8 mouse cellular contexts compared by ENCODE assay signal in genomic region chr1:135283287-135283825, GRCm38 (mm10). TPM values are rescaled to one million over a fixed set of nuclear protein-coding genes. Genes with fewer than 3 reads are reported as not detected.
DNase-seq lines count a peak whose midpoint lies in the region; ATAC-seq and TF ChIP-seq lines count a peak whose summit lies in the region.

No protein-coding gene starts in this region.

- no peak for DNase-seq in kidney, adult 2 months
- DNase-seq in kidney, adult 9 months, result no peak
- peak; percentile 30 for DNase-seq in ES-CJ7 (ENCODE audit: low read depth, low spot score)
- DNase-seq in ovary, postnatal 14 days (ENCODE audit: low spot score), result no peak

- H3K36me3 ChIP-seq in kidney, adult 2 months (ENCODE audit: control insufficient read depth, insufficient read depth, low read length), result no peaks in the 10 kb centered on the region; the same call in 1 of the 2 replicates
- peaks cover 16% of the 10 kb centered on the region for H3K36me3 ChIP-seq in embryonic facial prominence, embryonic 13.5 days
- peaks cover 3% of the 10 kb centered on the region for H3K36me3 ChIP-seq in heart, embryonic 16.5 days (ENCODE audit: control insufficient read depth, insufficient read depth)
- peaks cover 13% of the 10 kb centered on the region for H3K36me3 ChIP-seq in limb, embryonic 13.5 days
- no peaks in the 10 kb centered on the region; the same call in 1 of the 2 replicates for H3K36me3 ChIP-seq in midbrain, embryonic 15.5 days (replicated peaks)

- under 1% methylated on average over 48 of the region's 48 CpGs for WGBS in kidney, adult 2 months
- under 1% methylated on average over 46 of the region's 48 CpGs for WGBS in embryonic facial prominence, embryonic 13.5 days
- WGBS in heart, embryonic 16.5 days, result under 1% methylated on average over 48 of the region's 48 CpGs
- WGBS in limb, embryonic 13.5 days, result under 1% methylated on average over 48 of the region's 48 CpGs
- WGBS in midbrain, embryonic 15.5 days, result under 1% methylated on average over 48 of the region's 48 CpGs

- H3K9me3 ChIP-seq in embryonic facial prominence, embryonic 13.5 days, result no peaks in the 10 kb centered on the region
- H3K9me3 ChIP-seq in heart, embryonic 16.5 days (replicated peaks; ENCODE audit: control insufficient read depth, low read length), result no peaks in the 10 kb centered on the region
- H3K9me3 ChIP-seq in limb, embryonic 13.5 days, result no peaks in the 10 kb centered on the region
- H3K9me3 ChIP-seq in midbrain, embryonic 15.5 days, result no peaks in the 10 kb centered on the region

- H3K27ac ChIP-seq in kidney, adult 2 months (ENCODE audit: insufficient read depth, low read depth, low read length), result peak overlapping the region; percentile 65
- H3K27ac ChIP-seq in embryonic facial prominence, embryonic 13.5 days, result peak overlapping the region; percentile 89
- peak overlapping the region; percentile 93 for H3K27ac ChIP-seq in heart, embryonic 16.5 days (ENCODE audit: low read length)
- H3K27ac ChIP-seq in limb, embryonic 13.5 days, result peak overlapping the region; percentile 89
- H3K27ac ChIP-seq in midbrain, embryonic 15.5 days, result peak overlapping the region; percentile 87

- H3K4me2 ChIP-seq in embryonic facial prominence, embryonic 13.5 days, result peak overlapping the region; percentile 68
- peak overlapping the region; percentile 93 for H3K4me2 ChIP-seq in heart, embryonic 16.5 days (ENCODE audit: low read depth, low read length)
- H3K4me2 ChIP-seq in limb, embryonic 13.5 days (replicated peaks), result peak overlapping the region; percentile 85
- peak overlapping the region; percentile 70 for H3K4me2 ChIP-seq in midbrain, embryonic 15.5 days

- peak overlapping the region; percentile 89 for H3K9ac ChIP-seq in embryonic facial prominence, embryonic 13.5 days
- H3K9ac ChIP-seq in heart, embryonic 16.5 days (ENCODE audit: low read length), result peak overlapping the region; percentile 98
- H3K9ac ChIP-seq in limb, embryonic 13.5 days, result peak overlapping the region; percentile 95
- H3K9ac ChIP-seq in midbrain, embryonic 15.5 days, result peak overlapping the region; percentile 86

- TF ChIP-seq POLR2A in kidney, adult 2 months (IDR thresholded peaks at IDR 0.05; ENCODE audit: low read depth, low read length), result no peak

- peak; percentile 62 for ATAC-seq in embryonic facial prominence, embryonic 13.5 days (ENCODE audit: insufficient number of reproducible peaks, insufficient read depth, low FRiP score, low TSS enrichment, low read depth)
- ATAC-seq in heart, embryonic 16.5 days (replicated peaks; ENCODE audit: extremely low read depth, insufficient read depth, low FRiP score), result peak; percentile 61
- ATAC-seq in limb, embryonic 13.5 days (ENCODE audit: low FRiP score, low read depth), result peak; percentile 70
- peak; percentile 82 for ATAC-seq in midbrain, embryonic 15.5 days (replicated peaks)

- H3K27me3 ChIP-seq in kidney, adult 2 months (replicated peaks; ENCODE audit: control insufficient read depth, insufficient read depth, low read length), result no peaks in the 10 kb centered on the region
- H3K27me3 ChIP-seq in embryonic facial prominence, embryonic 13.5 days, result no peaks in the 10 kb centered on the region
- H3K27me3 ChIP-seq in heart, embryonic 16.5 days (ENCODE audit: control insufficient read depth, insufficient read depth, low read length), result no peaks in the 10 kb centered on the region
- H3K27me3 ChIP-seq in limb, embryonic 13.5 days, result no peaks in the 10 kb centered on the region
- H3K27me3 ChIP-seq in midbrain, embryonic 15.5 days (replicated peaks), result no peaks in the 10 kb centered on the region

- TF ChIP-seq CTCF in kidney, adult 2 months (conservative IDR thresholded peaks at IDR 0.05; ENCODE audit: insufficient read depth, insufficient read length, low read depth, low read length), result no peak

- H3K4me3 ChIP-seq in kidney, adult 2 months (ENCODE audit: insufficient read depth, low read depth, low read length), result peak overlapping the region; percentile 78
- H3K4me3 ChIP-seq in embryonic facial prominence, embryonic 13.5 days, result peak overlapping the region; percentile 73
- peak overlapping the region; percentile 96 for H3K4me3 ChIP-seq in heart, embryonic 16.5 days (ENCODE audit: low read length)
- H3K4me3 ChIP-seq in limb, embryonic 13.5 days, result peak overlapping the region; percentile 85
- peak overlapping the region; percentile 55 for H3K4me3 ChIP-seq in midbrain, embryonic 15.5 days

- H3K4me1 ChIP-seq in kidney, adult 2 months (ENCODE audit: control insufficient read depth, insufficient read depth, low read length), result peaks cover 13% of the 10 kb centered on the region; the same call in 1 of the 2 replicates
- H3K4me1 ChIP-seq in embryonic facial prominence, embryonic 13.5 days, result peaks cover 19% of the 10 kb centered on the region; the same call in 1 of the 2 replicates
- peaks cover 12% of the 10 kb centered on the region for H3K4me1 ChIP-seq in heart, embryonic 16.5 days (ENCODE audit: control insufficient read depth, insufficient read depth, low read length)
- H3K4me1 ChIP-seq in limb, embryonic 13.5 days, result peaks cover 22% of the 10 kb centered on the region
- H3K4me1 ChIP-seq in midbrain, embryonic 15.5 days, result peaks cover 25% of the 10 kb centered on the region

RNA-seq across cellular contexts. Expression of gene Rnpep, which starts 0.5 kb away (rescaled TPM):
- 28.7 and 29.1 TPM in 2 replicates for polyA plus RNA-seq in kidney, adult 2 months (2012; rRNA removed)
- polyA plus RNA-seq in embryonic facial prominence, embryonic 13.5 days (2015; fragmentation: Nextera tagmentation; extraction: Ambion mirVana), result 87.9 and 93.5 TPM in 2 replicates
- polyA plus RNA-seq in heart, embryonic 16.5 days (2015; fragmentation: Nextera tagmentation; extraction: Ambion mirVana), result 54.6 and 57.1 TPM in 2 replicates
- 93.3 and 95.3 TPM in 2 replicates for polyA plus RNA-seq in limb, embryonic 13.5 days (2015; fragmentation: Nextera tagmentation; extraction: Ambion mirVana)
- 103 and 107 TPM in 2 replicates for polyA plus RNA-seq in midbrain, embryonic 15.5 days (2015; fragmentation: Nextera tagmentation; extraction: Ambion mirVana)

RNA-seq across cellular contexts. Expression of gene Elf3, which starts 25.0 kb away (rescaled TPM):
- polyA plus RNA-seq in kidney, adult 2 months (2012; rRNA removed), result 23.1 and 25.0 TPM in 2 replicates
- 9.0 and 12.2 TPM in 2 replicates for polyA plus RNA-seq in embryonic facial prominence, embryonic 13.5 days (2015; fragmentation: Nextera tagmentation; extraction: Ambion mirVana)
- polyA plus RNA-seq in heart, embryonic 16.5 days (2015; fragmentation: Nextera tagmentation; extraction: Ambion mirVana), result 2.3 and 3.9 TPM in 2 replicates
- polyA plus RNA-seq in limb, embryonic 13.5 days (2015; fragmentation: Nextera tagmentation; extraction: Ambion mirVana), result 3.4 and 4.2 TPM in 2 replicates
- 0.15 and 0.19 TPM in 2 replicates for polyA plus RNA-seq in midbrain, embryonic 15.5 days (2015; fragmentation: Nextera tagmentation; extraction: Ambion mirVana)

RNA-seq across cellular contexts. Expression of gene Timm17a, which starts 30.2 kb away (rescaled TPM):
- polyA plus RNA-seq in kidney, adult 2 months (2012; rRNA removed), result 122 and 134 TPM in 2 replicates
- 165 and 192 TPM in 2 replicates for polyA plus RNA-seq in embryonic facial prominence, embryonic 13.5 days (2015; fragmentation: Nextera tagmentation; extraction: Ambion mirVana)
- polyA plus RNA-seq in heart, embryonic 16.5 days (2015; fragmentation: Nextera tagmentation; extraction: Ambion mirVana), result 342 and 379 TPM in 2 replicates
- polyA plus RNA-seq in limb, embryonic 13.5 days (2015; fragmentation: Nextera tagmentation; extraction: Ambion mirVana), result 183 and 185 TPM in 2 replicates
- 135 and 138 TPM in 2 replicates for polyA plus RNA-seq in midbrain, embryonic 15.5 days (2015; fragmentation: Nextera tagmentation; extraction: Ambion mirVana)

RNA-seq across cellular contexts. Expression of gene Lmod1, which starts 41.3 kb away (rescaled TPM):
- polyA plus RNA-seq in kidney, adult 2 months (2012; rRNA removed), result 2.6 and 3.8 TPM in 2 replicates
- polyA plus RNA-seq in embryonic facial prominence, embryonic 13.5 days (2015; fragmentation: Nextera tagmentation; extraction: Ambion mirVana), result 0.42 and 0.59 TPM in 2 replicates
- 1.7 TPM in 2 replicates for polyA plus RNA-seq in heart, embryonic 16.5 days (2015; fragmentation: Nextera tagmentation; extraction: Ambion mirVana)
- 0.37 and 0.54 TPM in 2 replicates for polyA plus RNA-seq in limb, embryonic 13.5 days (2015; fragmentation: Nextera tagmentation; extraction: Ambion mirVana)
- polyA plus RNA-seq in midbrain, embryonic 15.5 days (2015; fragmentation: Nextera tagmentation; extraction: Ambion mirVana), result 0.34 and 0.41 TPM in 2 replicates
